Mouse (Mus musculus): ENCODE measurements around the gene Vav1. TPM values are rescaled to one million over a fixed set of nuclear protein-coding genes. Genes with fewer than 3 reads are reported as not detected.

The Vav1 gene
- total RNA-seq, 2 experiments from 2014 or later, result 3.7 to 4.7 TPM

DNA sequence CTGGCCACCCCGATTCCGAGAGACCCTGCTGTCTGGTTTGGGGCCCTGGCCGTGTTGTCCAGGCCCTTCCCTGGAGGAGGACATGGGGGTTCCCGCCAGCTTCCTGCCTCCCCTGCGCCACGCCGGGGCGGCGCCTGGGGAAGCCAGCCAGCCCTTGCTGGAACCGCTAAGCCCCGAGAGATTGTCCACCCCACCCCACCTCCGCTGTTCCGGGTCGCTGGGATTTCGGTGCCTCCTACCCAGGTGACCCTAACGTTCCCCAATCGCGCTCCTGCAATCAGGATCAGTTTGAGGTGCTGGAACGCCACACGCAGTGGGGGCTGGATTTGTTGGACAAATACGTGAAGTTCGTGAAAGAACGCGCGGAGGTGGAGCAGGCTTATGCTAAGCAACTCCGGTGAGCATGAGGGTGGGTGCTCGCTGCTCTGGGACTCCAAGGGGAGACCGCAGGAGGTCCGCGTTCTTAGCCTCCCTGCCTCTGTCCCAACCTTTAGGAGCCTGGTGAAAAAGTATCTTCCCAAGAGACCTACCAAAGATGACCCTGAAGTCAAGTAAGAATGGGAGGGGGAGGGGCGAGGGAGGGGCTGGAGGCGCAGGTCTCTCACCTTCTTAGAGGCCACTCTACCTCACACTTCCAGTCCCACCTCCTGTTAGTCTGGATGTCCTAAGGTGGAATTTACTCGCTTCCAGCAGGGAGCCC, 28.3 kb upstream of the Vav1 start:
- DNase-seq (ENCODE audit: low spot score in 2 of 2), result peak; percentile 24 to 32
- intact Hi-C loops (cut with DNase I), result no loop called here

DNA sequence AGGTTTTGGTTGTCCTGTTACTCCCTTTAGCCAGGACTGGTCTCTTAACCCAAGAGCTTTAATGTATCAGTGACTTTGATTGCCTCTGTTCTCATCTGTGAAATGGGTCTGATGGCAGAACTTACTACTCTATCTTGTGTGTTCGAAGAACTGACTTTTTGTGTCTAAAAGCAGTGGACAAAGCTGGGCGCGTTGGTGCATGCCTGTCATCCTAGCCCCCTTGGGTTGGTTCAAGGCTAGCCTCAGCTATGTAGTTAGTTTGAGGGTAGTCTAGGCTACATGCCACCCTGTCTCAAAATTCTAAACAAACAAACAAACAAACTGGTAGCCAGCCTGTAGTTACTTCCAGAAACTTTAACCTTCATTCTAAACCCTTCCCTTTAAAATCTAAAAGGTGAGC, 27.5 kb upstream of the Vav1 start:
- no peak for DNase-seq (ENCODE audit: low spot score in 2 of 2)
- intact Hi-C loops (cut with DNase I), result no loop called here

DNA sequence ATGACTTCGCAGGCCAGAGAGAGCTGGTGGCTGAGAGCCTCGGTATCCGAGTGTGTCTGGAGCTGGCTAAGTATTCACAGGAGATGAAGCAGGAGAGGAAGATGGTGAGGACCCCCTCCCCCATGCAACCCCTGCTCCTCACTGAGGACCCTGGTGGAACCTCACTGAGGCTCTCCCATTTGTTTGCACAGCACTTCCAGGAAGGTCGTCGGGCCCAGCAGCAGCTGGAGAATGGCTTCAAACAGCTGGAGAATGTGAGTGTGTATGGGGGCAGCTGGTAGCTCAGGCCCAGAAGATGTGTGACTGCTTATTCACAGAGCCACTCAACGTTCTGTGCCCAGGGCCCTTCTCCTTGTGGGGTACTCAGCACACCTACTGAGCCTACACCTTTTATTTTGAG, 25.6 kb upstream of the Vav1 start:
- intact Hi-C loops (cut with DNase I), result no loop called here

DNA sequence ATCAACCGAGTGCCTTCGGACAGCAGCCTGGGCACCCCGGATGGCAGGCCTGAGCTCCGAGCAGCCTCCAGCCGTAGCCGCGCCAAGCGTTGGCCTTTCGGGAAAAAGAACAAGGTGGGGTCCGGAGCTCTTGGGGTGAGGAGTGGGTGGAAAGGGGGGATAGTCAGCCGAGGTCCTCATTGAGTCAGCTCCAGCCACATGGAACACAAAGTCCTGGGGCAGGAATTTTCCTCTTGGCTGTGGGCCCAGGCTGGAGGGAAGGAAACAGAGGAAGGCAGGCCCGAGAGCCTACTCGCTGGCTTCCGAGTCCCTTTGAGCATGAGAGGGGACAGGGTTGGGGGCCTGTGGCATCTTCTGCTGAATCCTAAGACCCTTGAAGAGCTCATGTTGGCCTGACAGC, 23.5 kb upstream of the Vav1 start:
- DNase-seq (ENCODE audit: low spot score in 2 of 2), result no peak
- intact Hi-C loops (cut with DNase I), result no loop called here

More for the DNA sequence above, 25.6 kb upstream of the Vav1 start:
- no peak for DNase-seq (ENCODE audit: low spot score in 2 of 2)

DNA sequence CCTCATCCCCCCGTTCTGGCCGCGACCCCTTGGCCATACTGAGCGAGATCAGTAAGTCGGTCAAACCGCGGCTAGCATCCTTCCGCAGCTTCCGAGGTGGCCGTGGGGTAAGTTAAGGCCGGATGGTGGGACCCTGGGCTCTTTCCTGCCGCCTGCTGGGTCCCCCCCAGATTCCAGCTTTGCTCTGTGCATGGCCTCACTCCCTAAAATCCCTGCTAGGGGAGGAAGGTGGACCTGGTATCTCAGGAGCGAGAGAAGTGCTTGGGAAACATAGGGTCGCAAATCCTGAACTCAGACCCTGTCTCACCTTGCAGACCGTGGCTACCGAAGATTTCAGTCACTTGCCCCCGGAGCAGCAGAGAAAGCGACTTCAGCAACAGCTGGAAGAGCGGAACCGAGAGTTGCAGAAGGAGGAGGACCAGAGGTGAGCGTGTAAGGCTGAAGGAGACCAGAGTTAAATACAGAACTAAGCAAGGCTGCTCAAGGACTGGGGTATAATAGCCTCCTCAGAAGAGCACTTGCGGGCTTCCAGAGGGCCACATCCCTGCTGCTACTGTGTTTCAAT, 21.9 kb upstream of the Vav1 start:
- DNase-seq (ENCODE audit: low spot score in 2 of 2), result no peak
- intact Hi-C loops (cut with DNase I), result no loop called here

DNA sequence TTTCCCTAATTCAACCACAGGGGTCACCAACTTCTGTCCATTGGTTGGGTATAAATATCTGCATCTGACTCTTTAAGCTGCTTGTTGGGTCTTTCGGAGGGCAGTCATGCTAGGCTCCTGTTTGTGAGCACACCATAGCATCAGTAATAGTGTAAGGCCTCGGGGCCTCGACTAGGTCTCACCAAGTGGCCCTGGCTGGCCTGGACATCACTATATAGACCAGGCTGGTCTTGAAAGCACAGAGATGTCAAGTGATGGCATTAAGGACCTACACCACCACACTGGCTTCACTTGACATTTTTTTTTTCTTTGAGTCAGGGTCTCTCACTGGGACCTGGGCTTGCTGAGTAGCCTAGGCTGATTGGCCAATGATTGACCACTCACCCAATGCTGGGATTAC, 20.7 kb upstream of the Vav1 start:
- no peak for DNase-seq (ENCODE audit: low spot score in 2 of 2)
- intact Hi-C loops (cut with DNase I), result no loop called here

DNA sequence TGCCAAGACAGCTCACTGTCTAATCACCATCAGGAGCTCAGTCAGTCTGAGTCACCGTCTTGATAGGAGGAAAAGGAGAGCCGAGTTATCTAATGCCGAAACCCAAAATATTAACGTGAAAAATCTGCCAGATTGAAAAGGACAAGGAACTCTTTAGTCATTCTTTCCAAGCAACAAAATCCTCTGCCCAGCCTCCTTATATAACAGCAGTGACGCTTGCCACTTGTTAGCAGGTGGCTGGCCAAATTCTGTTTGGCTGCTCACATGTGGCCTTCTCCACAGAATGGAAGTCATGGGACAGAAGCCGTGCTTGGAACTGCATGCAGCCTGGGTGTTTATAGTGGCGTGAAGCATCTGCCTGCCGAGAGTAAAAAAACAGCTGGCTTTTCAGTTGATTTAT, 19.2 kb upstream of the Vav1 start:
- intact Hi-C loops (cut with DNase I), result no loop called here
- DNase-seq (ENCODE audit: low spot score in 2 of 2), result peak; percentile 23 to 27

DNA sequence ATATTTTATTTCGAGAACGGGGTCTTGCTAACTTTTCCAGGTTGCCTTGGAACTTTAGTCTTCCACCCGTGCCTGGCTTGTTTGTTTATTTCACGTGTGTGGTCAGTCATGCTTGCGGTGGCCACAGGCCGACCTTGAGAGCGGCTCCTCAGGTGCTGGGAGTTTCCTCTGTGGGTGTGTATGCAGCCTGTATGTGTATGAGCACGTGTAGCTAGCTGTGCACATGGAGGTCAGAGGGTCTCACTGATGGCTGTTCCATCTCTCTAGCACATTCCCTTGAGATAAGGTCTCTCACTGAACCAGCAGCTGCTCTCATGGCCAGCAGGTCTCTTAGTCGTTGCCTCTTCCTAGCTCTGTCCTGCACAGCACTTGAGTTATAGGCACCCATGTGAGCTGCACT, 18.5 kb upstream of the Vav1 start:
- DNase-seq (ENCODE audit: low spot score in 2 of 2), result no peak
- intact Hi-C loops (cut with DNase I), result no loop called here

DNA sequence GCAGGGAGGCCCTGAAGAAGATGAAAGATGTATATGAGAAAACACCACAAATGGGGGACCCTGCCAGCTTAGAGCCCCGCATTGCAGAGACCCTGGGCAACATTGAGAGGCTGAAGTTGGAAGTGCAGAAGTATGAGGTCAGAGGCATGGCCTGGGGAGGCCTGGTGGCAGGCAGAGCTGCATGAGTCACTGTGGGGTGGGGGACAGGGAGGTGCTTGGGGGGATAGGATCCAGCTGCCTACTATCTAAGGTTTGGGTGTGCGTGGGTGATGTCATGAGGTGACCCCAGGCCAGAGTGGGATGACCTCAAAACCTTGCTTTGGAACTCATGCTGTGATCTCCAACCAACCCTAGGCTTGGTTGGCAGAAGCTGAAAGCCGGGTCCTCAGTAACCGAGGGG, 17.6 kb upstream of the Vav1 start:
- DNase-seq (ENCODE audit: low spot score in 2 of 2), result no peak
- intact Hi-C loops (cut with DNase I), result no loop called here

DNA sequence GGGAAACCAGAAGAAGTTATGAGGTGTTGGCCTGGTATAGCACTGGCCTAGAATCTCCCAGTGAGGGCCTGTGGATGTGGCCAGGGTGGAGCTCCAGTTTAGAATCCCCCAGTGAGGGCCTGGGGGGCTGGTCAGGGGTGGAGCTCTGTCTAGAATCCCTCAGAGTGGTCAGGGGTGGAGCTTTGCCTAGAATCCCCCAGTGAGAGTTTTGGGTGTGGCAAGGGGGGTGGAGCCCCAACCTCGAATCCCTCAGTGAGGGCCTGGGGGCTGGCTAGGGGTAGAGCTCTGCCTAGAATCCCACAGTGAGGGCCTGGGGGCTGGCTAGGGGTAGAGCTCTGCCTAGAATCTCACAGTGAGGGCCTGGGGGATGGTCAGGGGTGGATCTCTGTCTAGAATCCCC, 17.1 kb upstream of the Vav1 start:
- DNase-seq (ENCODE audit: low spot score in 2 of 2), result no peak
- intact Hi-C loops (cut with DNase I), result no loop called here

DNA sequence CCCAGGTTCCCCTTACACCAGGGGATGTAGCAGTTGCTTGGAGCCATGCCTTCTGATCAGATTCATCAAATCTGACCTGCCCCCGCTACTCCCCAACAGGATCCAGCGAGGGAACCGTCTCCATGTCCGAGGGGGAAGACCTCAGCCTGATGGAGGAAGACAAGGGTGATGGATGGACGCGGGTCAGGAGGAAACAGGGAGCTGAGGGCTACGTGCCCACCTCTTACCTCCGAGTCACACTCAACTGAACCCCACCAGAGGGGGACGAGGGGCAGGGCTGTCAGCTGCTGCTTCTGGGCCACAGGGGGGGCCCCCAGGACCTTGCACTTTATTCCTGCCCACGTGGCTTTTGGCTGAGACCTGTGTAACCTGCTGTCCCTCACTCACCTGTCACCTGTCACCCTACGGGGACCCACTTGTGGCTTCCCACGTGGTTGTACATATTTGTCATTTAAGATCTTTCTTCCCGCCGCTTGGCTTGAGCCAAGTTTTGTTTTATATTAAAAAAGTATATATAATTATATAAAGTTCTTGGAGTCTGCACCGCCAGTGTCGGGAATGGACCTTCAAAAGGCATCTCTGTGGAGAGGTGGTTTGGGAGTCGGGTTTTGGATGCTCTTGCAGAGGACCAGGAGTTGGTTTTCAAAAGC, 15.9 kb upstream of the Vav1 start:
- no peak for DNase-seq (ENCODE audit: low spot score in 2 of 2)
- intact Hi-C loops (cut with DNase I), result no loop called here

DNA sequence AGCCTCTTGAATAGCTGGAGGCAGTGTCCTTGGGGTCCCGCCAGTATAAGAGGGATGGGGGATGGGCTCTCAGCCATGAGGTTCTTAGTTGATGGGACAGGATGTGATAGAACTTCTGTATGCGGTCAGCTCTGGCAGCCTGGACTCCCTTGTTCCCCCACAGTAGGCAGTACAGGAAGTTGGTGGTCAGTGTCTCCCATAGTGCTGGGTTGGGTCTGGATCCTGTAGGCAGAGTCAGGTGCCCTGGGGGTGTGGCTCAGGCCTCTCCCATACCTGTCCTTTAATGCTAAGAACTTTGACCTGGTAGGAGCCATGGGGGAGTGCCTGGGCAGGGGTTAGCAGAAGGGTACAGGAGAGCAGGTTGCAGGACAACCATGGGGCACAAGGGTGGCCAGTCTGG, 14.7 kb upstream of the Vav1 start:
- no peak for DNase-seq (ENCODE audit: low spot score in 2 of 2)
- intact Hi-C loops (cut with DNase I), result no loop called here

DNA sequence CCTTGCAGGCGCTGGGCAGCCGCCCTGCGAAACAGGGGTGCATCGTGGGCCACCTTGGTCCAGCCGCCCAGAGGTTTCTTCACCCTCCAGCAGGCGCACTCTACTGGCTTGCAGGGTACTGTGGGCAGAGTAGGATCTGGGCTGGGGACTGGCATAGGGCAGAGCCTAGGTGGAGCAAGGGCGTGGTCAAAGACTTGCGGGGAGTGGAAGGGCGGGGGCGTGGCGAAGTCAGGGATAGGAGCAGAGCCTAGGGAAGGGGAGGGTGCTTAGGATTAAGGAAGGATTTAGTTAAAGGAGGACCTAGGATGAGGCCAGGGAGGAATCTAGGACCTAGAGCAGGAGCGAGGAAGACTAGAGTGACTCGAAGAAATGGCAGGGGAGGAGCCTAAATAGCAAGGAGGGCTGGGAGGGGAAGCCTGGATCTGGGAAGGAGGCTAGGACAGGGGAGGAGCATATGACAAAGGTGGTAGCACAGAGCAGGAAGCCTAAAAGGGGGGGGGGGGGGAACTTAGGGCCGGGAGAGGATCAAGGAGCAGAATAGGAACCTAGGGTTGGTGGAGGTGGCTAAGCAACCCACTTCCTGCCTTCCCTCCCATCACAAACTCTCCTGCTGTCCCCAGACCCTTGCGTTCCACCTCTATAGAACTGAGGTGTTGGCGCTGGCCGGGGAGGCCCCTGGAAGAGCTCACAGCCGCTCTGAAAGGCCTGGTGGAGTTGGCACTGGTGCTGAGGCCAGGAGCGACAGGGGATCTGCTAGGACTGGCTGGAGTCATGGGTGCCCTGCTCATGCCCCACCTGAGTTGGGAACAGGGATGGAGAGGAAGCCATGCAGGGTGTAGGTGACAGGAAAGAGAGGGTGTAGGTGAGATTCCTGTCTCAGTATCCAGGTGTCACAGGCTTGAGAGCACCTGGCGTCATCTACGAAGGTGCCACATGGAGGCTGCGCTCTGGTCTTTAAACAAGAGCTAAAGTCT, 13.6 kb upstream of the Vav1 start:
- DNase-seq (ENCODE audit: low spot score in 2 of 2), result peak in 1 of 2 experiments; percentile 18
- intact Hi-C loops (cut with DNase I), result no loop called here

DNA sequence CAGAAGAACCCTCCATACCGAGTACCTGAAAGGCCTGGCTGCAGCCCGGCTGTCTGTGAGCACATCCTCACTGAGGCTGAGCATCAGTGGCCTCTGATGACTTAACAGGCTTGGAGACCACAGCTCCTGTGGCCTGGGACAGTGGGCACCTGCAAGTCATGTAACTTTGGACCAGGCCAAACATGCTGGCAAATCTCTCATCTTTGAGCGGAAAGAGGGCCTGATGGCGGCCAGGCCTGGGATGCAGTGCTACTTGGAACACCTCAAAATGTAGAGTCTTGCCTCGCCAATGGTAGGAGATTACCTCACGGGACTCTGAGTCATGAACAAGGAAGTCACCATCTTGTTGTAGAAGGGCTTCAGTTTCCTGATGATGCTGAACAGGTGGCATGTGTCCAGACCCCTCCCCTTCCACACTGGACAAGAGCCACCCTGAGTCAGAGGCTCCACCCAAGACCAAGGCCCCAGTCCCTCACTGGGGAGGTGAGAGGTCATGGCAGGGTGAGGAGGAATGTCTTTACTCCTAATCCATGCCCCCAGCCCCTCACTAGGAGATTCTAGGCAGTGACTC, 11.3 kb upstream of the Vav1 start:
- DNase-seq (ENCODE audit: low spot score in 2 of 2), result no peak
- intact Hi-C loops (cut with DNase I), result no loop called here

DNA sequence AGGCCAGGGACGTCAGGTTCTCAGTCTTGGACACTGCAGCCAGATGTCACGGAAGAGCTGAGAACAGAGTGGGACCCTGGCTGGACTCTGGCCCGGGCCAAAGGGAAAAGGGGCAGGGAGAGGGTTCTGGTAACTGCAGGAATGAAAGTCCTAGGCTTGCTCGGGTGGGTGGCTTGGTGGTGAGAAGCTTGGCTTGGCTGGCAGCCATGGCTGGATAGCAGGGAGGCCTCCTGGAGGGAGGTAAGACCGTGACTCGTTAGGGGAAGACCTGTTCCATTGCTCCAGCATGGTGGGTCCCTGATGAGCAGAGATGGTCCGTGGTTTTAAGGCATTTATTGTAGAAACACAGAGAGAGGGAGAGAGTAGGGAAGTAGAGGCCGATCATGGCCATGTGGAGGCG, 7.6 kb upstream of the Vav1 start:
- intact Hi-C loops (cut with DNase I), result no loop called here
- no peak for DNase-seq (ENCODE audit: low spot score in 2 of 2)

DNA sequence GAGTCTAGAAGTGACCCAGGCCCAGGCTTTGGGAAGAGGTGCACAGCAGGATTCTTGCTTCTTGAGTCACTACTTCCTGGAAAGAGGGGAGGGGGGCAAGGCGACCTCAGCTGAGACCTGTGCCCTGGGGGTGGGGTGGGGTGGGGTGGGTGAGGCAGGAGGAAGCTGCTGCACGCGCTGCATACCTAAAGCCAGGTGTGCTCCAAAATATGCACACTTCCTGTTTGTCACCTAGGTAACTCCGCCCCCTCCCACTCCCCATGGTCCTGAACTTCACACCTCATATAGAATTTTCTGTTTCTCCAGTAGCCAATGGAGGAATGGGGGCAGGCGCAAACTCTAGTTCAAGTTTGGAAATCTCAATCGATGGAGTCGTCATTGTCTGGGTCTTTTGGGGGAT, 5.1 kb upstream of the Vav1 start:
- intact Hi-C loops (cut with DNase I), result loop anchor here (2.0 kb wide), 1 partner anchor 25 kb away; the partner anchor contains the start of genes Gpr108 and Trip10
- DNase-seq (ENCODE audit: low spot score in 2 of 2), result no peak

DNA sequence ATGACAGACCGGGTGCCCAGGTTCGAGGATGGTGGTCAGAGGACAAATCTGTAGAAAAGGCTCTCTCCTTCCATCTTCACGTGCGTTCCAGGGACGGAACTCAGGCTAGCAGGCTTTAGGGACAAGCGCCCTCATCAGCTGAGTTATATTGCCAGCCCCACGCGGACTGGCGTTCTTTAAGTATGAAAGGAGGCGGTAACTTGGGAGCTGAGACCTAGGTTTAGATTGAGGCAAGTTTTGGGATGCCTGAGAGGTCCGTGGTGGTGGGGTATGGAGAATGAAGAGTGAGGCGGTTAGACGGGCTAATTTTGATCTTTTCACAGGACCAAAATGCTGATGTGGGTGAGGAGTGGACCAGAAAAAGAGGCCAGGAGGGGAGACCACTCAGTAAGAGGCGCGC, 4.2 kb upstream of the Vav1 start:
- no peak for DNase-seq (ENCODE audit: low spot score in 2 of 2)
- intact Hi-C loops (cut with DNase I), result loop anchor here (2.0 to 5.0 kb wide), 2 partner anchors 26 to 57 kb away; partner anchors contain the start of genes Gpr108 and Trip10

DNA sequence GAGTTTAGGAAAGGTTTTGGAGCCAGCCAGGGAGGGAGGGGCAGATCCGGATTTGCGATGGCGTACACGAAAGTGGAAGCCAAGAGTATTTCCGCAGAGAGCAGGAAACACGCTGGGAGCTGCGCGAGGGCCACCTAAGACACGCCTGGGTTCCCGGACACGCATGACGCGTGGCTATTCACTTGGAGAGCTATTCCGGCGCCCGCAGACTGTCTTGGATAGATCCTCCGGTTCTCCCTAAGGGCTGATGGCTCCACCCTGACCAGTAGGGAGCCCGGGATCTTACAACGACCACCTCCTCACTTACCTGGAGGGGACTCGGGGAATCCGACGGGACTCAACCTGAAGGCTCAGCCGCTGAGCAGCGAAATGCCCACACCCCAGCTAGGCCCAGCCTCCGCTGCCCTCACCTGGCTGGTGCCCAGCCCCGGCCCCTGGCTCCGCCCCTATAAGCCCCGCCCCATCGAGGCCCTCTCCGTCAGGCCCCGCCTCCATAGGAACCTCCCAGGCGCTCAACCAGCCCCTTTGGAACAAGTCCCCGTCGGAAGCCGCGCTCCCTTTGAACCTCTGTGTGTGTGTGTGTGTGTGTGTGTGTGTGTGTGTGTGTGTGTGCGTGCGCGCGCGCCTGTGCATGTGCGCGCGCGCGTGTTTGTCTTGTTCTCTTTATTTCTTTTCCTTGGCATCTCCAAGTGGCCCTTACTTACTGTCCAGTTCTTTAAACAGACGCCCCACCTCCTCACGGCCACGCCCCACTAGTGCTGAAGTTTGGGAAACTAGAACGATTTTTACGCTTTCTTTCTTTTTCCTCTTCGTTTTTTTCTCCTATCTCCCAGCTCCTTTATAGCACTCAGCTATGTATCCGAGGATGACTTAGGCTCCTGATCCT, 3.5 kb upstream of the Vav1 start:
- peak; percentile 58 to 60 for DNase-seq (ENCODE audit: low spot score in 2 of 2)
- intact Hi-C loops (cut with DNase I), result loop anchor here (2.0 to 5.0 kb wide), 2 partner anchors 27 to 58 kb away; partner anchors contain the start of genes Gpr108 and Trip10

DNA sequence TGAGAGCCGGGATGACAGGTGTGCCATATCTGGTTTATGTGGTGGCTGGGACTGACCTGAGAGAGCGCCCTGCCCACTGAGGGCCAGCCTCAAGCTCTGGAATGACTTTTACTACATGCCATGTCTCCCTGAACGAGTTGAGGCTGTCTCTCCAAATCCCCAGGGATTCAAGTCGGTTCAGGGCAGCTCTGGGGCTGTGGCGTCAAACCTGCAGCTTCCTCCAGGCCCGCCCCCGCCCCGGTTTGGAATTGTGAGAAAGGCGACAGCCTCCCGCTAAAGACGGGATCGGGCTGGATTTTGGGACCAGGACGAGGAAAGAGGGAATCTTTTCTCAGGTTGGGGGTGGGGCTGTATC, 2.9 kb upstream of the Vav1 start:
- intact Hi-C loops (cut with DNase I), result loop anchor here (2.0 to 5.0 kb wide), 3 partner anchors 27 to 59 kb away; partner anchors contain the start of genes Gpr108 and Trip10
- DNase-seq (ENCODE audit: low spot score in 2 of 2), result no peak
